Mouse (Mus musculus): Measurements from ENCODE around the gene Ugt1a2.

- TF ChIP-seq TAL1 (IDR thresholded peaks at IDR 0.05; ENCODE audit: low read length) (no peak), GATA1 (IDR thresholded peaks at IDR 0.05; ENCODE audit: low read length) (no peak)
These were observed 34.2 kb downstream of the Ugt1a2 start for GRCm38 (mm10) chr1:88234646-88235045.
